Mouse (Mus musculus) testis, adult 2 months (tissue): Measurements from ENCODE around the gene Rcc2. TPM values are rescaled to one million over a fixed set of nuclear protein-coding genes. Genes with fewer than 3 reads are reported as not detected.

Experiments used
- H3K27ac ChIP-seq: fragments of 200-500 bp; 2 replicates; pipeline ENCODE4 v1.5.1; 2012; ENCODE audit warnings: low read depth, low read length; ENCODE audit not compliant: control insufficient read depth, insufficient read depth
- H3K27me3 ChIP-seq: fragments of 200-500 bp; 2 replicates; pipeline ENCODE4 v1.6.1; 2012; ENCODE audit warnings: mild to moderate bottlenecking, low read length, moderate library complexity; ENCODE audit not compliant: control insufficient read depth, insufficient read depth
- H3K36me3 ChIP-seq: fragments of 200-500 bp; 2 replicates; pipeline ENCODE4 v1.6.1; 2012; ENCODE audit warnings: mild to moderate bottlenecking, low read length; ENCODE audit not compliant: control insufficient read depth, insufficient read depth
- H3K4me1 ChIP-seq: fragments of 200-500 bp; 2 replicates; pipeline ENCODE4 v1.6.1; 2012; ENCODE audit warnings: low read length; ENCODE audit not compliant: control insufficient read depth, insufficient read depth
- H3K4me3 ChIP-seq: fragments of 200-500 bp; 2 replicates; pipeline ENCODE4 v1.5.1; 2012; ENCODE audit warnings: low read depth, mild to moderate bottlenecking, low read length, moderate library complexity, mixed read lengths; ENCODE audit not compliant: control insufficient read depth
- CTCF ChIP-seq: fragments of 200-500 bp; IDR thresholded peaks from 2 replicates; pipeline ENCODE4 v1.5.1; 2012; ENCODE audit warnings: low read depth, mild to moderate bottlenecking, inconsistent platforms, low read length, moderate library complexity; ENCODE audit not compliant: control insufficient read depth, insufficient read depth, insufficient replicate concordance
- POLR2A ChIP-seq: fragments of 200-500 bp; IDR thresholded peaks from 2 replicates; pipeline ENCODE4 v1.6.1; 2012; ENCODE audit warnings: low read depth, mild to moderate bottlenecking, inconsistent platforms, low read length, moderate library complexity; ENCODE audit not compliant: control insufficient read depth
- polyA plus RNA-seq: library from polyadenylated mRNA; depleted of rRNA; stranded (reverse); fragments of >200 nt; gene quantifications from 2 replicates; pipeline ENCODE4 v1.2.3, GENCODE M21; 2012

Gene Rcc2
- polyA plus RNA-seq, 1 experiment, result 32.1 TPM

DNA sequence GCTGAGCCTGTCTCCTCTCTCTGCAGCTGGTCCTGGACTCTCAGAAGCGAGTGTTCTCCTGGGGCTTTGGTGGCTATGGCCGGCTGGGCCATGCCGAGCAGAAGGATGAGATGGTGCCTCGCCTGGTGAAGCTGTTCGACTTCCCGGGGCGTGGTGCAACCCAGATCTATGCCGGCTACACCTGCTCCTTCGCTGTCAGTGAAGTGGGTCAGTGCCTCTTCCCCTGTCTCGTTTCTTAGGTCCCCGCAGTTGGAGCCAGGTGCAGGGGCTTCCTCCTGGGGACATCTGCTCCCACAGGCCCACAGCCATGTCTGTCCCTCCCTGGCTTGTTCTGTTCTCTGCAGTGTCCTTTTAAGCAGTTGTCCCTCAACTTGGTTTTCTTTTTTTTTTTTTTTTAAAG lies 16.7 kb downstream of the Rcc2 start:
- Histone ChIP-seq H3K27ac (no peak overlapping the region), H3K4me3 (no peak overlapping the region), H3K27me3 (no peaks in the 10 kb centered on the region), H3K4me1 (no peaks in the 10 kb centered on the region; the same call in 1 of the 2 replicates), H3K36me3 (peaks cover 4% of the 10 kb centered on the region)
- TF ChIP-seq CTCF (no peak), POLR2A (no peak)

DNA sequence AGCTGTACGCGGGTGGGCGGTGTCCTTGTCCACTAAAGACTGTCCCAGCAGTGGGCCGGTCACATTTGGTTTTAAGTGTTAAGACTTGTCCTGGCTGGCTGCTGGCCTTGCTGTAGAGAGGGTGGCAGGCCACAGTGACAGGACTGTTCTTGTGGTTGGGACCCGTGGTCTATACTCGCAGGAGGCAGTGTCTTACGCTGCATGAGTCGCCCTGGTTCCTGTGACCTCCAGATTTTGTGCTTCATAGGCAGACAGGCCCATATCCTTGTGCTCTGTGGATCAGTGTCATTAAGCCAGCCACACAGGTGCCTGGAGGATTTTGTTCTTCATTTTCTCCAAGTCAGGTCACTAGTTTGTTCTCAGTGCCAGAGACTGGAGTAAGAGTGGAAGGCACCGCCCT lies 18.1 kb downstream of the Rcc2 start:
- H3K4me3 ChIP-seq, result no peak overlapping the region
- no peak for TF ChIP-seq POLR2A
- no peak for TF ChIP-seq CTCF
- H3K4me1 ChIP-seq, result no peaks in the 10 kb centered on the region; the same call in 1 of the 2 replicates
- no peaks in the 10 kb centered on the region for H3K27me3 ChIP-seq
- peaks cover 1% of the 10 kb centered on the region for H3K36me3 ChIP-seq
- no peak overlapping the region for H3K27ac ChIP-seq

DNA sequence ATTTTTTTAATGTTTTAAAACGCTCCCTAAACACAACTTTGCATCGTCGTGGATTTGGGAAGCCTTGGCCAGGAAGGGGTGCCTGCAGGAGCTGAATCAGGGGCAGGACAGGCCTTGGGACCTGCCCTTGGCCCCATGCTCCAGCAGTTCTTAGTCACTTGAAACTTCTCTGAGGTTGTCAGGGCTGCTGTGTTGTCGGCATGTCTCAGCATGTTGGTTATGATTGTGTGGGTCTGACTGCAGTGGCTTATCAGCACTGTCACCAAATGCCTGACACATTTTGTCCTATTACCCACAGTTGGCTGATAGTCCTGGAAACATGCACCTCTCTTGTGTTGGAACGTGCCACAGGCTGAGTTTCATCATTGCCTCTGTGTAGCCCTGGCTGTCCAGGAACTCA lies 19.8 kb downstream of the Rcc2 start:
- Histone ChIP-seq H3K27ac (no peak overlapping the region), H3K4me3 (no peak overlapping the region), H3K4me1 (no peaks in the 10 kb centered on the region), H3K27me3 (no peaks in the 10 kb centered on the region), H3K36me3 (peaks cover 1% of the 10 kb centered on the region)
- no peak for TF ChIP-seq POLR2A
- no peak for TF ChIP-seq CTCF

DNA sequence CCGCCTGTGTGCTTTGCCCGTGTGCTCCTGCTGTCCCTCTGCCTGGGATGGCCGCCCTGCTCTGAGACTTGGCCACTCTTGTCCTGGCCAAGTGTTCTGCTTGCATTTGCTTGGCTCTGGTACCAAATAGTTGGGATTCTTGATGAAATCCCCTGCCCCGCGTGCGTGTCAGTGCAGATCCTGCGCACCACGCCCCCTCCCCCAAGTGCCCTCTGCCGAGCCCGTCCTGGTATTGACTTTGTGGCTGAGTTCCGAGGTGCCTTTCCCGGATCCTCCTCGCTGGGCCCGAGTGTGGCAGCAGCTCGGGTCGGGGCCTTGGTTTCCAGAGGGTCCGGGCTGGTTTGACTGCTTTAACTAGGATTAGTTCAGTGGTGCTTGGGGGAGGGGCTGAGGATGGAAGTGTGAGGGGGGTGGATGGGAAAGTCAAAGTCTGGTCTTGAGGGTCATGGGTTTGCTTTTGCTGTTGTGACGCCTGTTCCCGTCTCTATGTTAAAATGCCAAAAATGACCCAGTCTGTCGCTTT lies 21.7 kb downstream of the Rcc2 start:
- TF ChIP-seq POLR2A, result no peak
- TF ChIP-seq CTCF, result no peak
- no peak overlapping the region for H3K4me3 ChIP-seq
- H3K27ac ChIP-seq, result no peak overlapping the region
- H3K27me3 ChIP-seq, result no peaks in the 10 kb centered on the region
- H3K4me1 ChIP-seq, result no peaks in the 10 kb centered on the region
- H3K36me3 ChIP-seq, result peaks cover 1% of the 10 kb centered on the region

DNA sequence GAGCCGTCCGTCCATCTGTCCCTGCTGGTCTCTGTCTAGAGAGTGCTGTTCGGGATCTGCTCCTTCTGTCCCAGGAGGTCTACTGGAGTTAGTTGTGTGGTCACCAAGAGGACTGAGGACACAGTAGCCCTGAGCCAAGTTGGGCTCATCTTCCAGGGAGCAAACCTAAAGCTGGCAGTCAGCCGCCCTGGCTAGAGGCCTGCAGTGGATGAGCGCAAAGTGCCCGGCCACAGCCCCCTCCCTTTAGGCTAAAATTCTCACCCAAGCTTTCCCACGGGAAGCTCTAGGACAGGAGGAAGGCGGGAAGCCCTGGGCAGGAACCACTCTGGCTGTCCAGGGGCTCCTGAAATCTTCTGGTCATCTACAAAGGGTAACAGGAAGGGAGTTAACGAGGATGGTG lies 22.4 kb downstream of the Rcc2 start:
- no peak overlapping the region for H3K27ac ChIP-seq
- H3K4me3 ChIP-seq, result no peak overlapping the region
- TF ChIP-seq CTCF (no peak), POLR2A (no peak)
- H3K4me1 ChIP-seq, result no peaks in the 10 kb centered on the region
- H3K27me3 ChIP-seq, result no peaks in the 10 kb centered on the region
- H3K36me3 ChIP-seq, result peaks cover 1% of the 10 kb centered on the region

DNA sequence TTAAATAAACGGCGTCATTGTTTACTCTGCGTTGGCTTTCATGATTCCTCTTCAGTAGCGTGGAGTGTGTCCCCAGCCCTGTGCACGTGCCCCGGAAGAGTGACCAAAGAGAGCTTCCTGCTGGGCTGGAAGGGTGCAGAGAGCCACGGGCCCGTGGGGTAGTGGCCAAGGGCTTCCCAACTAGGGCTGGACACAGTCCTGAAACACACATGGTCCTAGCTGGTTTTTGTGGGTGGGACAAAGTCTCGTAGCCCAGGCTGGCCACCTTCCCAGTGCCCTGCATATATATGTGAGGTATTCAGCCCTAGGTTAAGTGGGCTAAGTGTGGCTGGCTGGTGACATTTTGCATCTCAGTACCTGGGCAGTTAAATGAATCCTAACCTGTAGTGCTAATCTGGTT lies 22.9 kb downstream of the Rcc2 start:
- TF ChIP-seq POLR2A, result no peak
- TF ChIP-seq CTCF, result no peak
- peaks cover 1% of the 10 kb centered on the region for H3K36me3 ChIP-seq

DNA sequence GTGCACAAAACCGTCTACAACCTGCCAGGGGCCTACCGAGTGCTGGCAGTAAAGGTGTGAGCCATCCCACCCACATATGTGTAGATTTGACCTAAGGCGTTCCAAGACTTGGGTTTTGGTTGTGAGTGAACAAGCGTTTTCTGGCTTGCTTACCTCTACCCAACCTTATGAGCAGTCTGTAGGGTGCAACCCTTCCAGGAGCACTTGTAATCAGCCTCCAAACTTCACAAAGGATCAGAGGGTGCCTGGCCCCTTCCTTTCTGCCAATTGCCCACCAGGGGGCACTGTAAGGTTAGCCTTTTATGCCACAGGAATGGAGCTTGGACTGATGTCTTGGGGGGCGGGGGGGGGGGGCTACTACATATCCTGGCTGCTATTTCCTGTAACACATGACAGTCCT lies 23.5 kb downstream of the Rcc2 start:
- no peak overlapping the region for H3K4me3 ChIP-seq
- no peak overlapping the region for H3K27ac ChIP-seq
- H3K36me3 ChIP-seq, result peaks cover 1% of the 10 kb centered on the region
- no peaks in the 10 kb centered on the region for H3K4me1 ChIP-seq
- TF ChIP-seq CTCF, result peak; percentile 47; the same call in 1 of the 2 replicates
- TF ChIP-seq POLR2A, result no peak
- H3K27me3 ChIP-seq, result no peaks in the 10 kb centered on the region

More for the DNA sequence above, 22.9 kb downstream of the Rcc2 start:
- Histone ChIP-seq H3K4me1 (no peaks in the 10 kb centered on the region), H3K27me3 (no peaks in the 10 kb centered on the region), H3K27ac (no peak overlapping the region), H3K4me3 (no peak overlapping the region)

DNA sequence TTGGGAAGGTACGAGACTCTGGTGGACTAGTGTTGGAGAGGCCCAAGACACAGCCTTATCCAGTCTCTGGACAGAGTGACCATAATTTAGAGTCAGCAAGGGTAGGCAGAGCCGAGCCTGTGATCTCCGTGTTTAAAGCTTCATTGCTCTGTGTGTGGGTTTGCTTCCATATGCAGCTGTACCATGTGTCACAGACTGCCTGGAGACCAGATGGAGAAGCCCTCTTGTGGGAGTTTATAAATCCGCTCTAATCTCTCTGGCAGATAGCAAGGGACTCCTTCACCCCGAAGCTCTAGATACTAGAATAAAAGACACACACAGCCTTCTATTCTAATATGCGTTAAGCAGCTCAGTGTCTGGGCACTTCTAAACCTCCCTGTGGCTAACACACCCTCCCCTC lies 24.4 kb downstream of the Rcc2 start:
- Histone ChIP-seq H3K4me1 (no peaks in the 10 kb centered on the region), H3K27me3 (no peaks in the 10 kb centered on the region), H3K36me3 (peaks cover 1% of the 10 kb centered on the region), H3K4me3 (no peak overlapping the region), H3K27ac (no peak overlapping the region)
- TF ChIP-seq CTCF, result no peak
- no peak for TF ChIP-seq POLR2A
